Mouse (Mus musculus) embryonic facial prominence, embryonic 13.5 days (tissue): ENCODE results near the gene Pbx2. TPM values are rescaled to one million over a fixed set of nuclear protein-coding genes. Genes with fewer than 3 reads are reported as not detected.

Source experiments
- ATAC-seq: fragments of 200-750 bp; cut with Nextera tagmentation; 2 replicates; pipeline ENCODE4 v1.8.0; 2017; ENCODE audit warnings: low read depth; ENCODE audit not compliant: insufficient number of reproducible peaks, insufficient read depth, low FRiP score, low TSS enrichment
- H3K27ac ChIP-seq: fragments of 300-500 bp; sonication (generic); 2 replicates; pipeline ENCODE4 v1.5.1; 2015; ENCODE audit warnings: moderate library complexity, mild to moderate bottlenecking, inconsistent platforms
- H3K27me3 ChIP-seq: fragments of 300-500 bp; sonication (generic); 2 replicates; pipeline ENCODE4 v1.6.1; 2015; ENCODE audit warnings: mild to moderate bottlenecking, inconsistent platforms
- H3K36me3 ChIP-seq: fragments of 300-500 bp; sonication (generic); 2 replicates; pipeline ENCODE4 v1.6.1; 2015; ENCODE audit warnings: mild to moderate bottlenecking, inconsistent platforms
- H3K4me1 ChIP-seq: fragments of 300-500 bp; sonication (generic); 2 replicates; pipeline ENCODE4 v1.6.1; 2015; ENCODE audit warnings: inconsistent platforms
- H3K4me2 ChIP-seq: fragments of 300-500 bp; sonication (generic); 2 replicates; pipeline ENCODE4 v1.6.1; 2015; ENCODE audit warnings: moderate library complexity, mild to moderate bottlenecking, inconsistent platforms
- H3K4me3 ChIP-seq: fragments of 300-500 bp; sonication (generic); 2 replicates; pipeline ENCODE4 v1.5.1; 2015; ENCODE audit warnings: mild to moderate bottlenecking, inconsistent platforms
- H3K9ac ChIP-seq: fragments of 300-500 bp; sonication (generic); 2 replicates; pipeline ENCODE4 v1.6.1; 2015; ENCODE audit warnings: mild to moderate bottlenecking, inconsistent platforms
- H3K9me3 ChIP-seq: fragments of 300-500 bp; sonication (generic); 2 replicates; pipeline ENCODE4 v1.6.1; 2016; ENCODE audit warnings: inconsistent platforms
- WGBS: fragments of 180-500 bp; shearing (Covaris S2); methylation state at CpG from one replicate; pipeline ENCODE4 v1.1.7; 2015; ENCODE audit warnings: mixed read lengths; 5-methylcytosine and 5-hydroxymethylcytosine counted together
- polyA plus RNA-seq: library from polyadenylated mRNA; unstranded; fragments of >200 nt; fragmentation: Nextera tagmentation; extraction: Ambion mirVana; gene quantifications from 2 replicates; pipeline ENCODE4 v1.2.1, GENCODE M21; 2015

The Pbx2 gene
- polyA plus RNA-seq, 1 experiment from 2014 or later = 19.2 TPM

- Histone ChIP-seq H3K4me3 (peak overlapping the region; percentile 90), H3K36me3 (peaks cover 29% of the 10 kb centered on the region), H3K9ac (peak overlapping the region; percentile 92), H3K4me2 (peak overlapping the region; percentile 95), H3K27ac (peak overlapping the region; percentile 89), H3K4me1 (peaks cover 41% of the 10 kb centered on the region), H3K9me3 (no peaks in the 10 kb centered on the region), H3K27me3 (no peaks in the 10 kb centered on the region)
- no peak for ATAC-seq
- whole genome bisulfite sequencing = 16% methylated on average over 24 of the region's 24 CpGs
Measured at GRCm38 (mm10) chr17:34604511-34605237, 13.6 kb downstream of the Pbx2 start.

- no peaks in the 10 kb centered on the region for H3K9me3 ChIP-seq
- under 1% methylated on average over 27 of the region's 30 CpGs for WGBS
- H3K4me3 ChIP-seq = peak overlapping the region; percentile 90
- ATAC-seq = peak; percentile 53; the same call in 1 of the 2 replicates
- peaks cover 25% of the 10 kb centered on the region for H3K36me3 ChIP-seq
- no peaks in the 10 kb centered on the region for H3K27me3 ChIP-seq
- peak overlapping the region; percentile 92 for H3K9ac ChIP-seq
- H3K27ac ChIP-seq = peak overlapping the region; percentile 89
- peak overlapping the region; percentile 95 for H3K4me2 ChIP-seq
- peaks cover 41% of the 10 kb centered on the region for H3K4me1 ChIP-seq
Measured at GRCm38 (mm10) chr17:34605609-34606008, 14.5 kb downstream of the Pbx2 start.

GRCm38 (mm10) chr17:34606186-34607039, 15.3 kb downstream of the Pbx2 start:
- peak overlapping the region; percentile 89 for H3K27ac ChIP-seq
- H3K27me3 ChIP-seq = no peaks in the 10 kb centered on the region

GRCm38 (mm10) chr17:34607997-34608396, 16.9 kb downstream of the Pbx2 start:
- Histone ChIP-seq H3K36me3 (peaks cover 34% of the 10 kb centered on the region), H3K27me3 (no peaks in the 10 kb centered on the region), H3K4me1 (peaks cover 33% of the 10 kb centered on the region), H3K4me3 (no peak overlapping the region), H3K27ac (no peak overlapping the region), H3K4me2 (no peak overlapping the region), H3K9ac (peak overlapping the region; percentile 55; the same call in 1 of the 2 replicates), H3K9me3 (no peaks in the 10 kb centered on the region)
- no peak for ATAC-seq
- WGBS = 84% methylated on average over 7 of the region's 7 CpGs

More at GRCm38 (mm10) chr17:34606186-34607039, 15.3 kb downstream of the Pbx2 start:
- Histone ChIP-seq H3K4me3 (peak overlapping the region; percentile 90), H3K9ac (peak overlapping the region; percentile 92), H3K36me3 (peaks cover 26% of the 10 kb centered on the region), H3K9me3 (no peaks in the 10 kb centered on the region), H3K4me2 (peak overlapping the region; percentile 95), H3K4me1 (peaks cover 41% of the 10 kb centered on the region)
- ATAC-seq = no peak
- 14% methylated on average over 32 of the region's 32 CpGs for WGBS

GRCm38 (mm10) chr17:34611050-34611449, 20.0 kb downstream of the Pbx2 start:
- Histone ChIP-seq H3K27me3 (no peaks in the 10 kb centered on the region), H3K9ac (no peak overlapping the region), H3K4me1 (peaks cover 22% of the 10 kb centered on the region), H3K27ac (no peak overlapping the region), H3K9me3 (no peaks in the 10 kb centered on the region), H3K4me2 (no peak overlapping the region), H3K36me3 (peaks cover 59% of the 10 kb centered on the region), H3K4me3 (no peak overlapping the region)
- ATAC-seq = no peak
- WGBS = 95% methylated on average over 8 of the region's 8 CpGs

GRCm38 (mm10) chr17:34613054-34613645, 22.1 kb downstream of the Pbx2 start:
- no peaks in the 10 kb centered on the region for H3K9me3 ChIP-seq
- no peaks in the 10 kb centered on the region for H3K27me3 ChIP-seq
- 83% methylated on average over 11 of the region's 11 CpGs for WGBS
- H3K9ac ChIP-seq = no peak overlapping the region
- peaks cover 71% of the 10 kb centered on the region for H3K36me3 ChIP-seq
- H3K4me2 ChIP-seq = no peak overlapping the region
- H3K4me3 ChIP-seq = no peak overlapping the region
- peaks cover 6% of the 10 kb centered on the region; the same call in 1 of the 2 replicates for H3K4me1 ChIP-seq
- no peak overlapping the region for H3K27ac ChIP-seq
- no peak for ATAC-seq

GRCm38 (mm10) chr17:34613830-34614229, 22.8 kb downstream of the Pbx2 start:
- H3K9ac ChIP-seq = 0 out of 2 replicates have a peak overlapping the region, but pooled peaks have one; percentile 11
- H3K4me1 ChIP-seq = peaks cover under 1% of the 10 kb centered on the region; the same call in 1 of the 2 replicates
- no peak overlapping the region for H3K4me3 ChIP-seq
- H3K27ac ChIP-seq = no peak overlapping the region
- ATAC-seq = no peak
- H3K9me3 ChIP-seq = no peaks in the 10 kb centered on the region
- peaks cover 71% of the 10 kb centered on the region for H3K36me3 ChIP-seq
- 90% methylated on average over 10 of the region's 10 CpGs for WGBS
- H3K4me2 ChIP-seq = no peak overlapping the region
- no peaks in the 10 kb centered on the region for H3K27me3 ChIP-seq

- WGBS = 46% methylated on average over 6 of the region's 6 CpGs
- no peak for ATAC-seq
- H3K27me3 ChIP-seq = no peaks in the 10 kb centered on the region
- no peaks in the 10 kb centered on the region for H3K4me1 ChIP-seq
- H3K27ac ChIP-seq = peak within 1 kb of the TSS; percentile 16; the same call in 1 of the 2 replicates
- H3K36me3 ChIP-seq = peaks cover 69% of the 10 kb centered on the region
- 0 out of 2 replicates have a peak within 1 kb of the TSS, but pooled peaks have one; percentile 7 for H3K9ac ChIP-seq
- H3K4me2 ChIP-seq = no peak within 1 kb of the TSS
- H3K9me3 ChIP-seq = no peaks in the 10 kb centered on the region
- no peak within 1 kb of the TSS for H3K4me3 ChIP-seq
Measured at GRCm38 (mm10) chr17:34615871-34616270, 24.8 kb downstream of the Pbx2 start, which contains the start of gene Egfl8. Gene Egfl8 (minus strand): TSS chr17:34615971.

- no peaks in the 10 kb centered on the region for H3K4me1 ChIP-seq
- no peaks in the 10 kb centered on the region for H3K9me3 ChIP-seq
- whole genome bisulfite sequencing = 11% methylated on average over 6 of the region's 6 CpGs
- H3K27me3 ChIP-seq = no peaks in the 10 kb centered on the region
- peaks cover 67% of the 10 kb centered on the region for H3K36me3 ChIP-seq
- H3K4me2 ChIP-seq = no peak overlapping the region
- no peak overlapping the region for H3K9ac ChIP-seq
- no peak for ATAC-seq
- no peak overlapping the region for H3K4me3 ChIP-seq
- no peak overlapping the region for H3K27ac ChIP-seq
Measured at GRCm38 (mm10) chr17:34618999-34619398, 27.9 kb downstream of the Pbx2 start.

- no peak for ATAC-seq
- no peak overlapping the region for H3K4me3 ChIP-seq
- H3K27ac ChIP-seq = no peak overlapping the region
- H3K27me3 ChIP-seq = no peaks in the 10 kb centered on the region
- no peaks in the 10 kb centered on the region for H3K9me3 ChIP-seq
- WGBS = 90% methylated on average over 8 of the region's 8 CpGs
- H3K4me1 ChIP-seq = peaks cover 3% of the 10 kb centered on the region
- H3K36me3 ChIP-seq = peaks cover 60% of the 10 kb centered on the region
- H3K4me2 ChIP-seq = no peak overlapping the region
- no peak overlapping the region for H3K9ac ChIP-seq
Measured at GRCm38 (mm10) chr17:34621006-34621405, 29.9 kb downstream of the Pbx2 start.

GRCm38 (mm10) chr17:34623161-34623560, 32.1 kb downstream of the Pbx2 start:
- Histone ChIP-seq H3K27ac (no peak overlapping the region), H3K4me1 (peaks cover 17% of the 10 kb centered on the region), H3K36me3 (peaks cover 44% of the 10 kb centered on the region), H3K4me3 (no peak overlapping the region), H3K9me3 (no peaks in the 10 kb centered on the region), H3K27me3 (no peaks in the 10 kb centered on the region), H3K9ac (no peak overlapping the region), H3K4me2 (no peak overlapping the region)
- ATAC-seq = no peak
- WGBS = 83% methylated on average over 9 of the region's 9 CpGs
